ENCODE assay signal across 16 mouse cellular contexts in genomic region chr2:106733396-106733795, GRCm38 (mm10). TPM values are rescaled to one million over a fixed set of nuclear protein-coding genes. Genes with fewer than 3 reads are reported as not detected.
"Had no signal": no experiment of that assay in that cellular context is flagged by ENCODE, and none has a peak within 500 bp of the region (broad histone marks: within the 10 kb centered on the region; RNA-seq: fewer than 3 reads in every experiment).

No protein-coding gene starts in this region.

- H3K36me3 ChIP-seq: liver, embryonic 15.5 days; midbrain, embryonic 10.5 days; midbrain, embryonic 12.5 days; neural tube, embryonic 13.5 days; neural tube, embryonic 15.5 days; stomach, embryonic 15.5 days had no signal

- DNase-seq: retina, postnatal 1 day; right cerebral cortex, adult 18-20 months; right cerebral cortex, postnatal 14 days; thymus, adult 2 months; thymus, postnatal 25 days; thymus, postnatal 4 days had no signal

- H3K4me1 ChIP-seq: stomach, embryonic 15.5 days had no signal

- H3K9me3 ChIP-seq: liver, embryonic 15.5 days; midbrain, embryonic 10.5 days; midbrain, embryonic 12.5 days; neural tube, embryonic 13.5 days; neural tube, embryonic 15.5 days; stomach, embryonic 15.5 days had no signal

- H3K4me3 ChIP-seq: liver, embryonic 15.5 days; midbrain, embryonic 10.5 days; midbrain, embryonic 12.5 days; myocyte; neural tube, embryonic 13.5 days; neural tube, embryonic 15.5 days; stomach, embryonic 15.5 days had no signal

- H3K27ac ChIP-seq: liver, embryonic 15.5 days; midbrain, embryonic 10.5 days; midbrain, embryonic 12.5 days; neural tube, embryonic 13.5 days; neural tube, embryonic 15.5 days; stomach, embryonic 15.5 days; stomach, postnatal 0 days had no signal

- H3K4me2 ChIP-seq: liver, embryonic 15.5 days; lung, embryonic 14.5 days; midbrain, embryonic 12.5 days; neural tube, embryonic 13.5 days; neural tube, embryonic 15.5 days; stomach, embryonic 15.5 days had no signal

- H3K27me3 ChIP-seq: liver, embryonic 15.5 days; midbrain, embryonic 12.5 days; neural tube, embryonic 13.5 days; neural tube, embryonic 15.5 days; stomach, embryonic 15.5 days had no signal

- H3K9ac ChIP-seq: liver, embryonic 15.5 days; lung, embryonic 14.5 days; midbrain, embryonic 12.5 days; neural tube, embryonic 13.5 days; neural tube, embryonic 15.5 days; stomach, embryonic 15.5 days had no signal

RNA-seq across cellular contexts. Expression of gene Mpped2, which starts 40.3 kb away (rescaled TPM):
- total RNA-seq: megakaryocyte, adult 5-6 weeks had no signal
- polyA plus RNA-seq: myocyte had no signal
